Mouse (Mus musculus) lung, adult 2 months (tissue): Measurements from ENCODE around the gene Mrps18a.

Experiments
- CTCF ChIP-seq: fragments of 200-500 bp; IDR thresholded peaks from 2 replicates; pipeline ENCODE4 v1.5.1; 2011; ENCODE audit warnings: mild to moderate bottlenecking, low read length, control low read depth; ENCODE audit not compliant: insufficient read depth
- POLR2A ChIP-seq: fragments of 200-500 bp; IDR thresholded peaks from 2 replicates; pipeline ENCODE4 v1.6.1; 2011; ENCODE audit warnings: low read depth, mild to moderate bottlenecking, control low read depth, low read length, borderline replicate concordance; ENCODE audit errors: extremely low read depth

- TF ChIP-seq POLR2A (no peak), CTCF (no peak)
Observed at GRCm38 (mm10) chr17:46080388-46080787, 30.4 kb upstream of the Mrps18a start.
